Mouse (Mus musculus): ENCODE data around the gene Srr. TPM values are rescaled to one million over a fixed set of nuclear protein-coding genes. Genes with fewer than 3 reads are reported as not detected.

The Srr gene
- 23.9 TPM for polyA plus RNA-seq (2014; fragmentation: Illumina TruSeq; extraction: RNeasy Lipid Tissue Mini Kit (QIAGEN cat#74804); ENCODE audit: low read depth, low replicate concordance)

GRCm38 (mm10) chr11:74925577-74926387 lies at the start of gene Srr, which contains the start of gene Smg6:
TSS of gene Srr (minus strand) at chr11:74925948.
TSS of gene Smg6 (plus strand) at chr11:74925823.

DNA sequence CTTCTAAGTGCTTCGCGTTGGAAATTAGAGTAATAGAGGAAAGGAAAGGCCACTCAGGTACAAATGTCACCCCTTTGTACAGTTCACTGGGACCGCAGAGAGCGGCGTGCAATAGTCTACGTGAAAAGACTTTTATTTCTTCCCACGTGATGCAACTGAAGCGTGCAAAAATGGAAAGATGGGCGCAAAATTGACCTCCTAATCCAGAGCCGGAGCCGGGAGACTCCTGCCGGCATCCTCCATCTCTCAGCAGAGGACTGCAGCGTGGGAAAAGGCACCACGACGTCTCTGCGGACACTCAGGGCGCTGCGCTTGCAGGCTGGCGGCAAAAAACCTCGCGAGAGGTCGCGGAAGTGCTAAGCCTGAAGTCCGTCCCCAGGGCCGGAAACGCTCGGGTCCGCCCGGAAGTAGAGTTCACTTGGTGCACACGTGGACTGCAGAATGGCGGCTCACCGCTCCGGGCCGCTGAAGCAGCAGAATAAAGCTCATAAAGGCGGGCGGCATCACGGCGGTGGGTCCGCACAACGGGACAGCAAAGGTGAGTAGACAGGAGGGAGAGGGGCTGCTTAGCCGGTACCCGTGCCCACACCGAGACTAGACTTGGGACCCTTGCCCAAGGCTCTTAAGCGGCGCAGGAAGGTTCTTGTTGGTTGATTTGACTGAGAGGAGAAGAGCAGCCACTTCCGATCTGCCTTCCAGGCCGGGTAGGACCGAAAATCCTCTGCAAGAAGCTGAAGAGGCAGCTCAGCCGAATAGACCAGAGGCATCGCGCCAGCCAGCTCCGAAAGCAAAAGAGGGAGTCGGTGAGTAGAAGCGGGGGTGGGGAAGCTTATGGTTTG lies 27.9 kb downstream of the Srr start, which contains the start of gene Tsr1:
TSS of gene Tsr1 (plus strand) at position 394 of the 839 bp plus-strand sequence.

DNA sequence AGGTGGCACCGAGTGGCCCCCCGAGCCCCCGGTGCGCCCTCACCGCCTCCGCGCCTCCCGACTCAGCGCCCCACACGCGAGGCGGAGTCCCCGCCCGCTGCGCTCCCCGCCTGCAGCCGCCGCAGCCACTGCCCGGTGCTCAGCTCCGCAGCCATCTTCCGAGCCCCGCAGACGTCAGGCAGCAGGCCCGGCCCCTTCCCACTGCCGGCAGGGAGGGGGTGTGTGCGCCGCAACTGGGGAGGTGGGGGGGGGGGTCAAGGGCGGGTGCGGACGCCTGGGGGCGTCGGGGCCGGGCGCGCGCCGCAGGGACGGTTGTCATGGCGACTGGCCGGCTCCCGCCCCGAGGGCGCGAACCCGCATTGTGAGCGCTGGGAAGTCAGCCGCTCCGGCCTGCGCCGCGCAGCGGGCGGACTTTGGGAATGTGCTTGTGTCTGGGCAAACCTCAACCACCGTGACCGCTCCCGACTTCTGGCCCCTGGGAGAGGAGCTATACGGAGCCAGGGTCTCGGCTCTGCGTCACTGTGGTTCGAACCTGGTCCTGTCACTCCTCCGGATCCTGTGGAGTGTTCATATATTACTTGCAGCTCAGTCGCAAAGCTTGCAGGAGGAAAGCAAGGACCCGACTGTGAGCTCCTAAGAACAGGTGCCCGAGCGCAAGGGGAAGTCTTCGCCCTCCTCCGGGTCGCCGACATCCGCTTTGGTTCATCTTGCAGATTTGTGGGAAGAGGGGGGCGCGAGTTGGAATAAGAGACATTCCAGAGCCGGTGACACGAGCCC lies 28.7 kb downstream of the Srr start, which contains the start of gene Sgsm2:
TSS of gene Sgsm2 (minus strand) at position 160 of the 777 bp plus-strand sequence.

Other genes with a start within 250 kb of the Srr start
- gene Pafah1b1, start 201.3 kb downstream of the Srr start, polyA plus RNA-seq (2014; fragmentation: Illumina TruSeq; extraction: RNeasy Lipid Tissue Mini Kit (QIAGEN cat#74804); ENCODE audit: low read depth, low replicate concordance): 122 TPM
- gene Mettl16, start 155.1 kb downstream of the Srr start, polyA plus RNA-seq (2014; fragmentation: Illumina TruSeq; extraction: RNeasy Lipid Tissue Mini Kit (QIAGEN cat#74804); ENCODE audit: low read depth, low replicate concordance): 13.6 TPM
- gene Mnt, start 95.0 kb downstream of the Srr start, polyA plus RNA-seq (2014; fragmentation: Illumina TruSeq; extraction: RNeasy Lipid Tissue Mini Kit (QIAGEN cat#74804); ENCODE audit: low read depth, low replicate concordance): 7.2 TPM
- gene Sgsm2, start 28.9 kb downstream of the Srr start, polyA plus RNA-seq (2014; fragmentation: Illumina TruSeq; extraction: RNeasy Lipid Tissue Mini Kit (QIAGEN cat#74804); ENCODE audit: low read depth, low replicate concordance): 6.0 TPM
- 17.0 TPM for gene Tsr1, start 27.9 kb downstream of the Srr start, polyA plus RNA-seq (2014; fragmentation: Illumina TruSeq; extraction: RNeasy Lipid Tissue Mini Kit (QIAGEN cat#74804); ENCODE audit: low read depth, low replicate concordance)
- 15.2 TPM for gene Smg6, start 125 bp downstream of the Srr start, polyA plus RNA-seq (2014; fragmentation: Illumina TruSeq; extraction: RNeasy Lipid Tissue Mini Kit (QIAGEN cat#74804); ENCODE audit: low read depth, low replicate concordance)
- 11.8 TPM for gene Hic1, start 243.6 kb upstream of the Srr start, polyA plus RNA-seq (2014; fragmentation: Illumina TruSeq; extraction: RNeasy Lipid Tissue Mini Kit (QIAGEN cat#74804); ENCODE audit: low read depth, low replicate concordance)